Mouse (Mus musculus) CH12.LX (cell line): Measurements from ENCODE around the gene Tcp1. TPM values are rescaled to one million over a fixed set of nuclear protein-coding genes. Genes with fewer than 3 reads are reported as not detected.
A peak's percentile ranks its signal among the peaks of the same experiment; 100 is the strongest.

ENCODE experiments used
- DNase-seq: peaks from one replicate; pipeline ENCODE4 v3.0.0-alpha.2; 2013; ENCODE audit errors: extremely low read depth
- H3K27ac ChIP-seq: 2 replicates; pipeline ENCODE4 v1.5.1; 2012; ENCODE audit warnings: low read depth, mild to moderate bottlenecking, control low read depth, moderate library complexity; ENCODE audit not compliant: insufficient read depth
- H3K27me3 ChIP-seq: replicated peaks from 2 replicates; pipeline ENCODE3; 2012; ENCODE audit warnings: inconsistent platforms
- H3K36me3 ChIP-seq, 2 experiments: replicated peaks in 1 of 2; 2 replicates each; pipeline versions ENCODE3 to v1.6.1; 2012; ENCODE audit warnings: inconsistent platforms in 1 of 2, low read length in 1 of 2, mild to moderate bottlenecking in 1 of 2, mixed read lengths in 1 of 2, moderate library complexity in 1 of 2; ENCODE audit not compliant: control insufficient read depth in 1 of 2, insufficient read depth in 1 of 2
- H3K4me1 ChIP-seq, 2 experiments: 2 replicates each; pipeline ENCODE4 v1.6.1; 2012; ENCODE audit warnings: inconsistent platforms in 1 of 2, moderate library complexity in 1 of 2; ENCODE audit not compliant: insufficient read depth in 2 of 2, control insufficient read depth in 1 of 2
- H3K4me2 ChIP-seq: 2 replicates; pipeline ENCODE4 v1.6.1; 2012; ENCODE audit warnings: low read depth, mild to moderate bottlenecking, control low read depth; ENCODE audit not compliant: poor library complexity, insufficient read depth, severe bottlenecking
- H3K4me3 ChIP-seq, 3 experiments: fragments of 150-350 bp in 1 of 3; sonication (generic) in 1 of 3; replicated peaks in 1 of 3; 2 replicates each; pipeline versions ENCODE3 to v1.5.1; 2011 to 2012; ENCODE audit warnings: low read depth in 2 of 3, low read length in 2 of 3, mild to moderate bottlenecking in 2 of 3, moderate library complexity in 2 of 3, control low read depth in 1 of 3, improper control_type of control experiment in 1 of 3, inconsistent platforms in 1 of 3, mixed read lengths in 1 of 3; ENCODE audit not compliant: poor library complexity in 1 of 3
- H3K79me2 ChIP-seq: replicated peaks from 2 replicates; pipeline ENCODE4 v1.6.1; 2012; ENCODE audit warnings: mild to moderate bottlenecking, moderate library complexity; ENCODE audit not compliant: control insufficient read depth, poor library complexity, insufficient read depth, severe bottlenecking; ENCODE audit errors: extremely low read depth
- H3K9ac ChIP-seq: 2 replicates; pipeline ENCODE4 v1.6.1; 2012; ENCODE audit warnings: low read depth, mild to moderate bottlenecking, control low read depth, moderate library complexity; ENCODE audit not compliant: insufficient read depth
- H3K9me3 ChIP-seq: replicated peaks from 2 replicates; pipeline ENCODE3; 2012; ENCODE audit warnings: low read length, inconsistent platforms, mixed read lengths
- BHLHE40 ChIP-seq: IDR thresholded peaks from 2 replicates; pipeline ENCODE4 v1.6.1; 2011; ENCODE audit warnings: mild to moderate bottlenecking, low read depth, low read length, improper control_type of control experiment
- CHD1 ChIP-seq: IDR thresholded peaks from 2 replicates; pipeline ENCODE4 v1.6.1; 2012; ENCODE audit warnings: low read depth, low read length, improper control_type of control experiment, inconsistent platforms
- CHD2 ChIP-seq: IDR thresholded peaks from 2 replicates; pipeline ENCODE4 v1.6.1; 2011; ENCODE audit warnings: low read length, improper control_type of control experiment
- CTCF ChIP-seq, 2 experiments: IDR thresholded peaks in 1 of 2; conservative IDR thresholded peaks in 1 of 2; 2 replicates each; pipeline ENCODE4 v1.5.1; 2011 to 2012; ENCODE audit warnings: low read depth in 2 of 2, low read length in 2 of 2, improper control_type of control experiment in 1 of 2, inconsistent platforms in 1 of 2, mild to moderate bottlenecking in 1 of 2, moderate library complexity in 1 of 2
- E2F4 ChIP-seq: IDR thresholded peaks from 2 replicates; pipeline ENCODE4 v1.6.1; 2011; ENCODE audit warnings: low read depth, low read length, improper control_type of control experiment; ENCODE audit not compliant: insufficient replicate concordance
- ELF1 ChIP-seq: IDR thresholded peaks from 2 replicates; pipeline ENCODE4 v1.6.1; 2014; ENCODE audit warnings: low read depth, mild to moderate bottlenecking, inconsistent platforms, low read length, improper control_type of control experiment
- EP300 ChIP-seq: IDR thresholded peaks from 2 replicates; pipeline ENCODE4 v1.6.1; 2011; ENCODE audit warnings: low read length, improper control_type of control experiment
- ETS1 ChIP-seq: conservative IDR thresholded peaks from 2 replicates; pipeline ENCODE4 v1.6.1; 2012; ENCODE audit warnings: low read depth, mild to moderate bottlenecking, inconsistent platforms, low read length, improper control_type of control experiment, moderate library complexity
- GABPA ChIP-seq: IDR thresholded peaks from 2 replicates; pipeline ENCODE4 v1.6.1; 2012; ENCODE audit warnings: low read depth, low read length, improper control_type of control experiment, inconsistent platforms; ENCODE audit not compliant: insufficient replicate concordance
- HCFC1 ChIP-seq: IDR thresholded peaks from 2 replicates; pipeline ENCODE4 v1.6.1; 2012; ENCODE audit warnings: low read depth, mild to moderate bottlenecking, inconsistent platforms, low read length, improper control_type of control experiment
- IRF4 ChIP-seq: IDR thresholded peaks from 2 replicates; pipeline ENCODE4 v1.6.1; 2014; ENCODE audit warnings: low read depth, mild to moderate bottlenecking, inconsistent platforms, low read length, improper control_type of control experiment
- JUN ChIP-seq: IDR thresholded peaks from 2 replicates; pipeline ENCODE4 v1.6.1; 2011; ENCODE audit warnings: low read depth, mild to moderate bottlenecking, low read length, improper control_type of control experiment, moderate library complexity; ENCODE audit not compliant: insufficient read depth
- JUND ChIP-seq: conservative IDR thresholded peaks from 2 replicates; pipeline ENCODE4 v1.6.1; 2011; ENCODE audit warnings: low read depth, low read length, improper control_type of control experiment
- KAT2A ChIP-seq: IDR thresholded peaks from 2 replicates; pipeline ENCODE4 v1.6.1; 2012; ENCODE audit warnings: low read length, improper control_type of control experiment, inconsistent platforms; ENCODE audit not compliant: insufficient replicate concordance
- MAFK ChIP-seq: IDR thresholded peaks from 2 replicates; pipeline ENCODE4 v1.6.1; 2011; ENCODE audit warnings: low read length, improper control_type of control experiment; ENCODE audit not compliant: insufficient replicate concordance
- MAX ChIP-seq: IDR thresholded peaks from 2 replicates; pipeline ENCODE4 v1.6.1; 2011; ENCODE audit warnings: low read length, improper control_type of control experiment
- MAZ ChIP-seq: IDR thresholded peaks from 2 replicates; pipeline ENCODE4 v1.6.1; 2012; ENCODE audit warnings: low read depth, mild to moderate bottlenecking, inconsistent platforms, low read length, improper control_type of control experiment, moderate library complexity
- MXI1 ChIP-seq: IDR thresholded peaks from 2 replicates; pipeline ENCODE4 v1.6.1; 2011; ENCODE audit warnings: mild to moderate bottlenecking, low read depth, low read length, improper control_type of control experiment
- MYC ChIP-seq: IDR thresholded peaks from 2 replicates; pipeline ENCODE4 v1.6.1; 2011; ENCODE audit warnings: low read depth, mild to moderate bottlenecking, improper control_type of control experiment, low read length
- NELFE ChIP-seq: IDR thresholded peaks from 2 replicates; pipeline ENCODE4 v1.6.1; 2011; ENCODE audit warnings: low read depth, low read length, improper control_type of control experiment
- NRF1 ChIP-seq: IDR thresholded peaks from 2 replicates; pipeline ENCODE4 v1.6.1; 2014; ENCODE audit warnings: low read depth, mild to moderate bottlenecking, inconsistent platforms, low read length, improper control_type of control experiment, moderate library complexity
- POLR2A ChIP-seq: IDR thresholded peaks from 2 replicates; pipeline ENCODE4 v1.6.1; 2011; ENCODE audit warnings: low read depth, mild to moderate bottlenecking, improper control_type of control experiment, low read length
- POLR2AphosphoS2 ChIP-seq: IDR thresholded peaks from 2 replicates; pipeline ENCODE4 v1.6.1; 2011; ENCODE audit warnings: low read depth, low read length, improper control_type of control experiment
- RCOR1 ChIP-seq: conservative IDR thresholded peaks from 2 replicates; pipeline ENCODE4 v1.6.1; 2012; ENCODE audit warnings: low read depth, mild to moderate bottlenecking, inconsistent platforms, low read length, improper control_type of control experiment
- SIN3A ChIP-seq: IDR thresholded peaks from 2 replicates; pipeline ENCODE4 v1.6.1; 2012; ENCODE audit warnings: low read length, improper control_type of control experiment, inconsistent platforms
- SMC3 ChIP-seq: IDR thresholded peaks from 2 replicates; pipeline ENCODE4 v1.6.1; 2011; ENCODE audit warnings: low read depth, low read length, improper control_type of control experiment
- TBP ChIP-seq: conservative IDR thresholded peaks from 2 replicates; pipeline ENCODE4 v1.6.1; 2011; ENCODE audit warnings: low read depth, low read length, improper control_type of control experiment
- TCF12 ChIP-seq: IDR thresholded peaks from 2 replicates; pipeline ENCODE4 v1.6.1; 2014; ENCODE audit warnings: low read depth, mild to moderate bottlenecking, inconsistent platforms, low read length, improper control_type of control experiment
- UBTF ChIP-seq: IDR thresholded peaks from 2 replicates; pipeline ENCODE4 v1.6.1; 2012; ENCODE audit warnings: low read depth, mild to moderate bottlenecking, inconsistent platforms, low read length, improper control_type of control experiment, moderate library complexity
- USF1 ChIP-seq: IDR thresholded peaks from 2 replicates; pipeline ENCODE4 v1.6.1; 2014; ENCODE audit warnings: low read depth, mild to moderate bottlenecking, inconsistent platforms, low read length, improper control_type of control experiment
- USF2 ChIP-seq: conservative IDR thresholded peaks from 2 replicates; pipeline ENCODE4 v1.6.1; 2011; ENCODE audit warnings: low read depth, low read length, improper control_type of control experiment
- ZC3H11A ChIP-seq: IDR thresholded peaks from 2 replicates; pipeline ENCODE4 v1.6.1; 2012; ENCODE audit warnings: low read depth, mild to moderate bottlenecking, inconsistent platforms, low read length, improper control_type of control experiment
- ZMIZ1 ChIP-seq: IDR thresholded peaks from 2 replicates; pipeline ENCODE4 v1.6.1; 2012; ENCODE audit warnings: low read depth, mild to moderate bottlenecking, inconsistent platforms, low read length, improper control_type of control experiment
- ZNF384 ChIP-seq: IDR thresholded peaks from 2 replicates; pipeline ENCODE4 v1.6.1; 2012; ENCODE audit warnings: low read depth, low read length, improper control_type of control experiment, inconsistent platforms
- dilution Hi-C: fragments of 300-500 bp; cut with MboI; formaldehyde crosslinking; loops from 2 replicates; pipeline ENCODE4 v1.14.3; 2020; ENCODE audit warnings: low sequenced_read_pairs; ENCODE audit not compliant: extremely low pct_unique_long_range_greater_than_20kb, extremely low pct_ligation_motif_present
- in situ Hi-C: fragments of 300-500 bp; cut with MboI; formaldehyde crosslinking; loops from 3 replicates; pipeline ENCODE4 v1.14.3; 2019; ENCODE audit warnings: low sequenced_read_pairs, low pct_ligation_motif_present, low pct_unique_long_range_greater_than_20kb, mixed read lengths
- polyA plus RNA-seq: library from polyadenylated mRNA; unstranded; fragments of >175 nt; gene quantifications from 2 replicates; pipeline ENCODE4 v1.2.1, GENCODE M21; 2012; ENCODE audit warnings: low read depth; ENCODE audit not compliant: insufficient read length
- total RNA-seq, 2 experiments: library from RNA; depleted of rRNA; stranded (reverse); fragments of 300-350 nt in 1 of 2; fragments of >200 nt in 1 of 2; gene quantifications; 2 replicates each; pipeline ENCODE4 v1.2.3; 2012 to 2014

The Tcp1 gene
- total and polyA plus RNA-seq, 3 experiments = 560 to 951 (median 569) TPM

DNA sequence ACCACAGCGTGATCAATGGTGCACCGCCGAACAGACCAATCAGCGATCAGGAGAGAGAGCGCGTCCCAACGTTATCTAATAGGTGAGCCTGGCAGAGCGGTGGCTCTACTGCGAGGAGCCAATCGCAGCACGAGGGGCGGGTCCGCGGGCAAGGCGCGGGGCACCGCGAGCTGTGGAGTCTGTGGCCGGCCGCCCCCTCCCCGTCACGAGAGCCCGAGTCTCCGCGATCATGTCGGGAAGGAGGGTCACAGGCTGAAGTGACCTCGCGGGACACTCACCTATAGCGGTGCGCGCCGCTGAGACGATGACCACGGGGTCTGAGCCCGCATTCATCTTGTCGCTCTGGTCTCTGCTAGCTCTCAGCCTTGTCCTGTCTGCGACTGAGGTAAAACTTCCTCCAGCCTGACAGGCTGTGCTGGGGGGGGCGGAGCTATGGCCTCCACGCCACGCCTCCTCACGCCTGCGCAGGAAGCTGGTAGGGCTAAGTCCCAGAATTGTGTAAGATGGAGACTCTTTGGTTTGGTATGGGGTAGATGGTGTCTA lies 44.9 kb downstream of the Tcp1 start, which contains the start of gene Acat2:
Gene Acat2 (minus strand): TSS at position 417 of the 543 bp plus-strand sequence.
- peaks cover 5 to 13% of the 10 kb centered on the region in 2 experiments; a peak in 3 of 4 replicates for H3K4me1 ChIP-seq
- peaks cover 7 to 26% of the 10 kb centered on the region in 2 experiments for H3K36me3 ChIP-seq
- dilution Hi-C loops = no loop called here
- H3K27ac ChIP-seq = peak within 1 kb of the TSS; percentile 73
- H3K4me3 ChIP-seq = peak within 1 kb of the TSS; percentile 67 to 88 (median 76)
- H3K79me2 ChIP-seq = no peaks in the 10 kb centered on the region
- H3K4me2 ChIP-seq = peak within 1 kb of the TSS; percentile 19
- TF ChIP-seq HCFC1 = peak; percentile 61
- TF ChIP-seq SMC3 = no peak
- TF ChIP-seq ELF1 = peak; percentile 3
- TF ChIP-seq MAX = 0 out of 2 replicates have a peak, but pooled peaks have one; percentile 56
- peak; percentile 88 for TF ChIP-seq MXI1
- TF ChIP-seq JUND = no peak
- 0 out of 2 replicates have a peak, but pooled peaks have one; percentile 19 for TF ChIP-seq KAT2A
- TF ChIP-seq NRF1 = peak; percentile 98
- peak; percentile 89 for TF ChIP-seq NELFE
- no peak for TF ChIP-seq CHD1
- TF ChIP-seq POLR2AphosphoS2 = peak; percentile 89
- no peak for TF ChIP-seq CTCF (conservative IDR thresholded peaks at IDR 0.05 in 1 of 2, IDR thresholded peaks at IDR 0.05 in 1 of 2; ENCODE audit: low read depth in 2 of 2, low read length in 2 of 2)
- peak; percentile 98 for TF ChIP-seq POLR2A
- TF ChIP-seq TCF12 = peak; percentile 88
- TF ChIP-seq USF1 = no peak
- no peak for TF ChIP-seq ZNF384
- TF ChIP-seq BHLHE40 = peak; percentile 73
- no peak for TF ChIP-seq JUN
- peak; percentile 85 for TF ChIP-seq SIN3A
- no peak for TF ChIP-seq USF2
- no peak for TF ChIP-seq MYC
- no peak for TF ChIP-seq UBTF
- peak; percentile 58; the same call in 1 of the 2 replicates for TF ChIP-seq MAZ
- no peak for TF ChIP-seq EP300
- TF ChIP-seq E2F4 = peak; percentile 58; the same call in 1 of the 2 replicates
- TF ChIP-seq IRF4 = no peak; the same call in 1 of the 2 replicates
- TF ChIP-seq ZC3H11A = no peak
- TF ChIP-seq CHD2 = peak; percentile 68
- no peak for TF ChIP-seq GABPA
- no peak for TF ChIP-seq RCOR1
- TF ChIP-seq ZMIZ1 = peak; percentile 95
- no peak for TF ChIP-seq MAFK
- peak; percentile 81 for TF ChIP-seq TBP
- TF ChIP-seq ETS1 = no peak
- TF ChIP-seq, all 38 proteins: peak for 17
- Histone ChIP-seq H3K9ac (peak within 1 kb of the TSS; percentile 37), H3K27me3 (no peaks in the 10 kb centered on the region), H3K9me3 (no peaks in the 10 kb centered on the region)
- in situ Hi-C loops = no loop called here
- peak; percentile 91 for DNase-seq
